Mouse (Mus musculus) megakaryocyte, adult 5-6 weeks (primary cell): ENCODE data around the gene Efcab11. TPM values are rescaled to one million over a fixed set of nuclear protein-coding genes. Genes with fewer than 3 reads are reported as not detected.

ENCODE experiments used
- ATAC-seq: 2 replicates; pipeline ENCODE4 v1.8.0; 2016; ENCODE audit warnings: mild to moderate bottlenecking, inconsistent platforms; ENCODE audit not compliant: poor library complexity, severe bottlenecking
- total RNA-seq, 2 experiments: library from RNA; stranded (forward) in 1 of 2; stranded (reverse) in 1 of 2; fragments of 153-499, 151-499 nt in 1 of 2; fragments of 221-1000, 200-1000 nt in 1 of 2; gene quantifications; 2 replicates each; pipeline versions ENCODE4 v1.2.3 to v1.2.4; 2015 to 2017

Gene Efcab11
- total RNA-seq, 2 experiments from 2014 or later: 7.0 to 17.3 TPM

DNA sequence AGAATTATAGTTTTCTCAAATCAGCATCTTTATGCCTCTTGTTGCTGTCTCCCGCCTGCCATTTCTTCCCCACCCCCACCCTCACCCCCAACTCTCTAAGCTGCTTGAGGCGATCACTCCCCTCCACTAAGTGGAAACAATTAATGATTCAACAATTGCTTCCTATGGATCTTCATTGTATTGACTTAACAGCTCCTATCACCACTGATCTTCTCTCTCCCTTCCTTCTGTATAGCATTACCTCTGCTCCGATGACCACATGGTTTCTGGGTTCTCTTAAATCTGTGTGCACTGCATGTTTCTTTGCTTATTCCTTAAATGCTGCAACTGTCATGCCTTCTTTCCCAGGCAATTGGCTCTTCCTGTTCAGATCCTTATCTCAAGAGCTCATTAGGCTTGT is 120.2 kb downstream of the Efcab11 start:
- no peak for ATAC-seq

DNA sequence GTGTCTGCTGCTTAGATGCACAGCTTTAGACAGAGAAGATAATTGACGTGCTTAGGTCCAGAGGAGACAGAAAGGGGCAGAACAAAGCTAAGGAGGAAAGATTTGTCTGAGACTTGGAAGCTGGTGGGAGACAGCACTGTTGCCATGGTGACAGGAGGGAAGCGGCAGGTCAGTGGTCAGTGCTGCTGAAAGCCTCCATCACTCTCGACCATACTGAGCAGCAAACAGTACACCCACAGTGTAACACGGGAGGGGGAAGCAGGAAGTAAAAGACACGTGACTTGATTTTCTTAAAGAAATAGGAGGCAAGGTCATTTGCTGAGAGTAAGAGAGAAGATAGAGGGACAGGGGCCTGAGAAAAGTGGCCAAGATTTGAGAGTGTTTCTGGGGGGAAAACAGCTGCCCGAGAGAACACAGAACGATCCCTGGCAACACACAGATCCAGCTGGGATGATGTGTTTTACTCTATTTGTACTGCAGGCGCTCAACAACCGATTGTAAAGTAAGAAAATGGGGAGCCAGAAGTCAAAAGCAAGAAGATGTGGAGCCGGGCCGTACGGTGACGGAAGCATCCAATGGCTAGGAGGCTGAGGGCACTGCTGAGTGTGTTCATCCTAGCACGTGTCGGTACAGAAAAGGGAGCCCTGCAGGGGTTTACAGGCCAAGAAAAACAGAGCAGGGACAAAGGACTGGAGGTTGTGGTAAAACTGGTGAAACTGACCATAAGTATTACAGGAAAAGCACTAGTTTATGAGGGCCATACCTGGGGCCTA is 126.3 kb downstream of the Efcab11 start:
- no peak for ATAC-seq

GRCm38 (mm10) chr12:99756914-99757687 is 127.1 kb downstream of the Efcab11 start:
- no peak for ATAC-seq

DNA sequence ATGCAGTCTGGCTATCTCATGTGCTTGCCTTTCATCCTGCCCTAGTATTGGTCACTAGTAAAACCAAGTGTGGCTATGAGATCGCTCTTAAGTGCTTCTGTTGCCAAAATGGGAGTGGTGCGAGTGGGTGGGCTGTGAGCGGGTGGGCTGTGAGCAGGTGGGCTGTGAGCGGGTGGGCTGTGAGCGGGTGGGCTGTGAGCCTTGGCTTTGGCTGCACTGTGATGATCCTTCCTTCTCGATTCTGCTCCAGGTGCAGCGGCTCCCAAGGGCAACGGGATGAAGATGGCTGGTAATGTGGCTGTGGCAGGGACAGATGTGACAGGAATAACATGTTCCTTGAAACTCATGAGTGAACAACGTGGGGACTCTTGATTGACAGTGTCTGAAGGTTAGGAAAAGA is 128.0 kb downstream of the Efcab11 start:
- ATAC-seq: no peak

GRCm38 (mm10) chr12:99752986-99753385 is 131.3 kb downstream of the Efcab11 start:
- no peak for ATAC-seq

- ATAC-seq: no peak
These were observed 134.8 kb downstream of the Efcab11 start for GRCm38 (mm10) chr12:99749391-99749790.

DNA sequence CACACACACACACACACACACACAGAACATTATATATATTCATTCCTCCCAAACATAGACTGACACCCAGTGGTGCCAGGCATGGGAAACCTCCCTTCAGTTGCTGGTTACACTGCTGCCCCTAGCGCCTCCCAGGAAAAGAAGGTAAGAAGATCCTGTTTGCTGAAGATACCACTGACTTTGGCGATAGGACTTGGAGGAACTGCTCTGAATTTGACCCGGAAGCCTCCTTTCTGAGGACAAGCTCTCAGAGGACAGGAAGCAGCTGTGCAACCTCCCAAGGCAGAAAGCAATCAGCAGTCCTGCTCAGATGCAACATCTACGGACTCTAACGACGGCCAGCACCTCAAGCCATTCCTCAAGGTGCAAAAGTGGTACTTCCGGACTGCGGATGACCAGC is 142.6 kb downstream of the Efcab11 start:
- no peak for ATAC-seq

DNA sequence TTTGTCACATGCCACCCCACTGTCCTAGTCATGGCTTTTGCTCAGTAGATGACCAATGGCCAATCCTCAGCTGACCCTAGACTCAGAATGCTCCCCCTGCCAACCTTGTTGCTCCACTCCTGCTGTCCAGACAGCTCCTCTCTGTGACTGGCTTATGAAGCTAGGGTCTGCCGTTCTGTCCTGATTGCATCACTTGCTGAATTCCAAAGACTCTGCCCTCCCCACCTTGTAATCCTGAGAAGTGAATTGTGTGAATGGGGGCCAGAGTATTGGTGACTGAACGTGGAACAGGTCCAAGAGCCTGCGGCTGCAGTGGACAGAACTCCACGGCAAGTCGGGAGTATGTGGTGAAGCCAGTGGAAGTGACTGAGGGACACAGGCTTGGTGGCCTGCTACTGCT is 145.0 kb downstream of the Efcab11 start:
- ATAC-seq: no peak

DNA sequence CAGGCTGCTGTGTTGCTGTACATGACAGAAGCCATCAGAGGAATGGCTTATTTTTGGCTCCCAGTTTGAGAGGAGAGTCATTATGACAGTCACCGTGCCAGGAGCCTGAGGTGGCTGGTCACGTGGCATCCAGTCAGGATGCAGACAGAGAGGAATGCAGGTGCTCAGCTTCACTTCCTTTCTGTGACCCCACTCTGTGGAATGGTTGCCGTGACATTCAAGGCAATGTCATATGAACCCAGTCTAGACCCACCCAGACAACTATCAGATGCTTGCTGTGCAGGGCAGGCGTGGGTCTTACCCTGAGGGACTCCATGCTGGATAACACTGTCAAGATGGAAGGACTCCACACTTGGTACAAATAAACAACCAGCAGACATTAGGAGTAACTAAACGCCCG is 146.0 kb downstream of the Efcab11 start:
- no peak for ATAC-seq

GRCm38 (mm10) chr12:99736971-99737370 is 147.3 kb downstream of the Efcab11 start:
- no peak for ATAC-seq

- no peak for ATAC-seq
These were observed 149.1 kb downstream of the Efcab11 start for GRCm38 (mm10) chr12:99735172-99735571.

DNA sequence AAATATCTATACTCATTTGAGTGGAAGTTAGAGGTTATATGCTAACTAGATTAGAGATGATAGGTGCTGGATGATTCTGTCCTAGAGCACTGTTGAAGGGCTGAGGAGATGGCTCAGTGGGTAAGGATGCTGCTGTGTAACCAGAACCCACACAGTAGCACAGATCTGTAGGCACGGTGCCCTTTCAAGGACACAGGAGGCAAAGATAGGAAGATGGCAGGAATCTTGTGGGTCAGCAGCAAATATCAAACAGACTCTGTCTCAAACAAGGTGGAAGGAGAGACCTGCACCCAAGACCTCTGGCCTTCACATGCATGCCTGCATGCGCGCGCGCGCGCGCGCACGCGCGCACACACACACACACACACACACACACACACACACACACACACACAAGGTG is 160.0 kb downstream of the Efcab11 start:
- no peak for ATAC-seq

DNA sequence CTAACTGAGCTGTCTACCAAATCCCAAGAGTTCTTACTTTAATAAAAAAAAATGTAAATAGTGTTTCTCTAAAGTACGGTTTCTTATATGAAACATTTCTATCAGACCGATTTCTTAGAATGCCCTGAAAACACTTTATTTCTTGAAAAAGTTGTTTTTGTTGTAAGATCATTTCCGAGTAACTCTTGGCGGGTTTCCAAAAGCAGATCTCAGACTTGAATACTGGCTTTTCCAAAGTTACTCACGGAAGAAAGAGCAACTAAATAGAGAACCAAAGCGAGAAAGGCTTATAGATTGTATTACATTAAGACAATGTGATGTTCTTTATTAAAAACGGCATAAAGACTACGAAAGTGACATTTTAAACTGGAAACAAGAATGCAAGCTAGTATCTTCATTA is 160.4 kb downstream of the Efcab11 start:
- no peak for ATAC-seq

DNA sequence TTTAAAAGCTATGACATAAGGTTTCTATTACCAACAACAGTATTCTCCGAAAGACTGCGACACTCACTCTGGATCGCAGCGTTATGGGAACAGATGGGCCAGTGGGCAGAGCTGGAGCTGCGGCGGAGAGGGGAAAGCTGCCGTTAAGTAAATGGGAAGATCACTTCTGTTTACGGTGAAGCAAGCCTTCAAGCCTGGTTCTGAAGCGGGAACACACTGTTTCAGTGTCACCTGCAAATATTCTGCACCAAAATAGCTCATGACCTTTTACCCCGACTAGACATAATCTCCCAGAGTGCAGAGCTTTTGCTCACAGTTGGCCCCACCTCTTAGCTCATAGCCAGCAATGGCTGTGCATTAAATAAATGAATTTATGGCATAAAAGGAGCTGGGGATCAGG is 162.9 kb downstream of the Efcab11 start:
- no peak for ATAC-seq

- no peak for ATAC-seq
These were observed 164.5 kb downstream of the Efcab11 start for GRCm38 (mm10) chr12:99719777-99720176.

- no peak for ATAC-seq
These were observed 166.1 kb downstream of the Efcab11 start for GRCm38 (mm10) chr12:99718161-99718560.

DNA sequence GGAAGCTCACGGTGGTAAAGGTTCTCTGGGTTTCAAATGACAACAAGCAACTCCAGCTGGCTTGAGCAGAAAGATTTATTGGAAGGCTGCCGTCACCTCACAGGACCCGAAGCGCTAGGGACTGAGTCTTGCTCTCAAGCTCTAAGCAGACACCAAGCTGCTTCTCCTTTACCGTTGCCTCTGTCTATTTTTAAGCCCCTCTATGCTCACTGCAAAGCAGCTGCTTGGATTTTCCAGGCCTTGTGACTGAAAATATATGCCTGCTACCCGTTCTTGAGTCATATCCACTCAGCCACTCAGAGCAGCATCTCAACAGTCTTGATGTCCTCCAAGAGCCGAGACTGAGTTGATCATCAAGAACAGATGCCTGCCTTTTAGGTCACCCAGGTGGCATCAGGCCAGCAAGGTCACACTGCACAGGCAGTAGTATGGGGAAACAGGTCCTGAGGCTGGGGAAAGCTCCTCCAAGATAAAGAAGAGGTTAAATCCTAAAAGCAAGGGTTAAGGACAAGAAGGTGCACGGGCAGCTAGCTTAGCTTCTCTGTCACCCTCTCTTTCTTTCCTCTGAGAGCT is 168.1 kb downstream of the Efcab11 start:
- no peak for ATAC-seq

DNA sequence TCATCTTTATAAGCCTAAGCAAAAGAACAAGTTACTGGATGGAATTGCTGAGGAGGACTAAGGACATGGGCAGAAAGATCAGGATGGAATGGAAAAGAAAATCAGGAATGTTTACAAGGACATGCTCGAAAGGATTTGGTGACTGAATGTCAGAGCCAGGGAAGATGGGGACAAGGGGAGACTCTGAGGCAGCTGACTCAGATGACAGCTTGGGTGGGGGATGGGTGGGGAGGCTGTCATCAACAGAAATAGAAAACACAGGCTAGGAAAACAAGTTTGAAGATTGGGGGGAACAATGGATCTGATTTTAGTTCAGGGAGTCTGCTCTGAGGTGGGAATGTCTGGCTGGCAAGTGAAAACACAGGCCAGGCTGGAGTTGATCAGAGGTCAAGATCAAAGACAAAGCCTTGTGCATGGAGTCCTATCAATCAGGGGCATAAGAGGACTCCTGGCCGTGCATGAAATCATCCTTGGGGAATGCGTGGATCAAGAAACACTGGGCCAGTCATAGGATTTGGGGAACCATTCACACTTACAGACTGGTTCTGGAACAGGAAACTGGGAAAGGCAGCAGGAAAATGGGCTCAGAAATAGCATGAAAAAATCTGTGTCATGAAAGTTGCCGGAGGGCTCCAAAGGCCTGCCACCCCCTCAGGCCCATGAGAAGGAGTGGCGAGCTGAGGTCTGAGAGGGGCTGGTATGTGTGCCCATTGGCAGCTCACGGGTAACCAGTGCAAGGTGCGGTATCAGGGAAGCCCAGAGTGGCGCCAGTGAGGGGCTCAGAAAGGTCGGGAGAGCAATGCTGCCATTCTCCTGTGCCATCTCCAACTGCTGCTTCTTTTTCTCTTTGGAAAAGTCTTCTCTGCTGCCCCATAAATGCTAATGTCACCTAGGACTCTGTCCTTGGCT is 168.9 kb downstream of the Efcab11 start:
- ATAC-seq: no peak

- no peak for ATAC-seq
These were observed 172.0 kb downstream of the Efcab11 start for GRCm38 (mm10) chr12:99712214-99712613.

DNA sequence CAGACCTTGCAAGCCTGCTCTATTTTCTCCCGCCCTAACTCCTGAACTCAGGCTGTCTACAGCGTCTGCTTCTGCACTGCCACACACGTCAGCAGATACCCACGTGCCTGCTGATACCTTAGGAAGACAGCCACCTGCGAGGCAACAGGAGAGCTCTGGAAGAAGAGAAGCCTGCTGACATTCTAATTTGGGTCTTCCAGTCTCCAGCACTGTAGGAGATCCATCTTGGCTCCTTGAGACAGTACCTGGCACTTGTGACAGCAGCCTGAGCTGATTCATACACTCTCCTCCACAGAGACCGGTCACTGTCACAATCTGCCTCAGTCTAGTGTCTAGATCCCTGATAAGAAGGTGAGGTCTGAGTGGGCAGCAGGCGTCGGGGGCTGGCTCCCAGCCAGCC is 182.0 kb downstream of the Efcab11 start:
- ATAC-seq: no peak

DNA sequence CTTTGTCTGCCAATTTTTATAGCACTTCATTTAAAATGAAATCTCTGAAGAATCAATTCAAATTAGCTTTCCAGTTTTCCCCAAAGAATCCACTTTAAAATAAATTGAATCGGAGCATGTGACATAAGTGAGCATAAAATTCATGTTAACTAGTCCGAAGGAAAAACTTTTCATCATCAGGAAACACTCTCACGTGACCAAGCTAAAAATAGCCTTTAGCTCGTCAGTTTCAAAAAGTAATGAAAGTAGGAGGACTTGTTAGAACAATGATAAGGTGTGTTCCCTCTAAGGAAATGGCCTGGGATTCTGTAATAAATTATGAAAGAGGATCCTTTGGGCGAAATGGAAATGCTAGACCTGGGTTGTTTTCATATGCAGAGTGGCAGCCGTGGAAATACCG is 183.9 kb downstream of the Efcab11 start:
- ATAC-seq: no peak
